Mouse (Mus musculus) embryo, embryonic 10.5 days (tissue): Measurements from ENCODE around the gene Tcf7.

Experiments
- DNase-seq: peaks from one replicate; pipeline ENCODE4 v3.0.0-alpha.2; 2015; ENCODE audit warnings: low spot score

Gene Tcf7

DNA sequence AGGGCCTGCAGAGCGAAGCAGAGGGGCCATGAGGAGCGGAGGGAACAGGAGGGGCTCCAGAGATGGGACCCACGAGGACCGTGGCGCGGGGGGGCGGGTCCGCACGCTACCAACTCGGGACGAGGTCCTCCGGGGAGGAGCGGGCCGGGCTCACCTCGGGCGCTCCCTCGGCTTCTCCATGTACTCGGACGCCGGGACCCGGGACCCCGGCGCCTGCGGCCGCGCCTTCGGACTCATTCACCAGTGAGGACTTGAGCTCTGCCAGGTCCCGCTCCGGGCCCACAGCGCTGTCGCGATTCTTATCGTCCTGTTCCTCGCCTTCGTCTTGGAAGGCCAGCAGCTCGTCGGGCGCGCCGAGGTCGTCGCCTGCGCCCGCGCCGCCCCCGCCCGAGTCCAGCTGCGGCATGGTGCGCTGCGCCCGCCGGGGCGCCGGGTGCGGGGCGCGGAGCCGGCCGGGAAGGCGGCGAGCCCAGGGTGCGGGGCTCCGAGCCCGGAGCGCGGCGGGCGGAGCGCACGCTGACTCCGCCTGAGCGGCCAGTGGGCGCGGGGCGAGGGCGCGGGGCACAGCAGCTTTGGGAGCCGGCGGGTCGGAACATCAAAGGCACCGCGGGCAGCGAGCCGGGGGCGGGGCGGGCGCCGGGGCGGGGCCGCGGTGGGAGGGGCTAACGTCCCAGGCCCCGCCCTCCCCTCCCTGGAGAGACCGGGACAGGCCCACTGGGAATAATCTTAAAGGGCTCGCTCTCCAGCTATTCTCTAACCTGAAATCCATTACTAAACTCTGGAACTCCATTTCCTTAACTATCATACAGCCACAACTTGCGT lies at the start of gene Tcf7:
TSS of gene Tcf7 (minus strand) at position 241 of the 822 bp plus-strand sequence.
- peak; percentile 83 for DNase-seq

DNA sequence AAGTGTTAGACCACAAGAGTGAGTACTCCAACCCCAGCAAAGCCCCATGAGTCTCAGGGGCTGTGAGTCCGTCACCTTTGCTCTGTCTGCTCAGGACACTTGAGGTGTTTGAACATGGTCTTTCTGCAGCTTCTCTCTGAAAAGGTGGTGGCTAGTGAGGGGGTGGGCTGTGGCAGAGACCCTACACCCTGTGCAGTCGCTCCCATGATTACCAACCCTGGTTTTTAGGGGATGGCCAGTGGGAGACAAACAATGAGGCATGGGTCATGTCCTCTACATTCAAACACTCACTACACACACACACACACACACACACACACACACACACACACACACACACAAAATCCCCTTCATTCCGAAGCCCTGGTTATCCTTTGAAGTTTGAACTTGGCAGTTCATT lies 44.5 kb upstream of the Tcf7 start:
- no peak for DNase-seq

DNA sequence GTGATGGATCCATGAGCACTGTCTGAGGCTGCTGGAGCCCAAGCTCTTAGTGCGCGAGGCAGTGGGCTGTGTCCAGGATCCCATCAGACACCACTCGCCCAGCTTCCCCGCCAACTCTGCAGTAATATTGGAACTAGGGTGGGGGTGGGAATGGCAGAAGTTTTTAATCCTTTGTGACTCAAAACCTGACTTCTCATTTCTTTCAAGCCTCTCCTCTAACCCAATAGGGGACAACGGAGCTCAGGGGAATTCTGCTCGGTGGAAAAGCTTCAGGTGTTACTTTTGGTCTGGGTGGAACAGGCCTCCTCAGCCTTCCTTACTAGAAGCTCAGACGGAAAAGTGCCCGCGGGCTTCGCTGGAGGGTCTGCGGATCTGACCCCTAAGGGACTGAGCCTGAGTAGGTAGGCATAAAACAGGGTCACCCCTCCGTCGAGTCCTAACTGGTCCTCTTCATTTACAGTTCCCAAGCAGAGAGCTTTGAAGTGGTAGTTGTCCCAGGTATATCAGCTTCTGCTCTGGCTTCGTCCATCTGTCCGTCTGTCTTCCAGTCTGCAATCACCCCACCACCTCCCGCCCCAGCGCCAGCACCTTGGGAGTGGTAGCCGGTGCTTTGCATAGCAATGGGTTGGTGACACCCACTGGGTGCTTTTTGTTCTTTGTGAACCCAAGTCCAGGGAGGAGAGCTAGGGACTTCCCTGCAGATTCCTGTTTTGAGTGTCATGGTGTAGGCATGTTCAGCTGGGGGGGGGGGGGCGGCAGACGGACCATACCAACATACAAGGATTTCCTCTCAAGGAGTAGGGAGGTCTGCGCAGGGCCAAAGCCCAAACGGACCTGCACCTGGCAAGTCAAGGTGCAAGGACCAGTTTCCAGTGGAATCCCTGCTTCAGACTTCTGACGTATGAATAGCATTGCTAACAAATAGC lies 41.9 kb upstream of the Tcf7 start:
- no peak for DNase-seq

DNA sequence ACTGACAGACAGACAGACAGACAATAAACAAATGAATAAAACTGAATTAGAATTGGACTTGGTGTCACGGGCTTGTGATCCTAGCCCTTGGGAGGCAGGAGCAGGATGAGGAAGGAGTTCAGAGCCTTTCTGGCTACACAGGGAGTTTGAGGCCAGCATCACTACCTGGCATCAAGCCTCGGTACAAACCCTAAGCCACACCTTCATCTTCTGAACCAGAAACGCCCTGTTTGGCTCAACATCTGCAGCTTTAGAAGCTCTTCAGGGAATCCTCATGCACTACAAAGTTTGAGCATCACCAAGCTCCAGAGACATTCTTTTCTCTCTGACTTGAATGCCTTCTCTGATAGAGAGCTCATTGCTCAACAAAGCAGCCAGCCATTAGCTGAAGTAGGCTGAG lies 38.7 kb upstream of the Tcf7 start:
- no peak for DNase-seq

DNA sequence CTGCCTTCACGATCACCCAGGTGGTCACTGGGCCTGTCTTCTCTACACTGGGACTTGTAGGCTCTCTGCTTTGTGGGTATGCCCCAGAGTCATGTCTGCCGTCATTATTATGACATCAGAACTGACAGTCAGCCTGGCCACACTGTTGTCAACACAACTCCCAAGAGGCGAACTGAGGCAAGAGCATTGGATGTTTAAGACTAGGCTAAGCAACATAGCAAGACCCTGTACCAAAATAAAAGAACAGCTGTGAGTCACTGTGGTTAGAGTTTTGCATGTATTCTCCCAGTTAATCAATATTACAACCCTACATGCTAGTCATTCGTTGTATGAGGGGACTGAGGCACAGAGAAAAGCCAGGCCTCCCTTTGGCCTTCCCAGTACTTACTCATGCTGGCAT lies 37.7 kb upstream of the Tcf7 start:
- DNase-seq = no peak

DNA sequence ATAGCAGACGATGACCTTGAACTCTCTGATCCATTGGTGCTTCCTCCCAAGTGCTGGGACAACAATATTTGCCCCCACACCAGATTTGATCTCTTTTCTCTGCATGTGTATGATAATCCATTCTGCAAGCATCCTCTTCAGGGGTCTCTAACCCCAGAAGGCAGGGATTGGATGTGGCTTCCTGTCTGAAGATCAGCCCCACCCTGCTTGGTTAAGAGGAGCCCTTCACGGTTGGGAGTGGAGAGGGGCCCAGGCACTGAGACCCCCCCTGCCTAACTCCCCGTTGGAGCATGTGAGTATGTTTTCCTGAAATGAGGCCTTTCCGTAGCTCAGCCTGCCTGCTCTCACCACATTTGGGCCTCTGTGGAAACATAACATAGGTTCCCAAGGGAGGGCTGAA lies 36.9 kb upstream of the Tcf7 start:
- no peak for DNase-seq

DNA sequence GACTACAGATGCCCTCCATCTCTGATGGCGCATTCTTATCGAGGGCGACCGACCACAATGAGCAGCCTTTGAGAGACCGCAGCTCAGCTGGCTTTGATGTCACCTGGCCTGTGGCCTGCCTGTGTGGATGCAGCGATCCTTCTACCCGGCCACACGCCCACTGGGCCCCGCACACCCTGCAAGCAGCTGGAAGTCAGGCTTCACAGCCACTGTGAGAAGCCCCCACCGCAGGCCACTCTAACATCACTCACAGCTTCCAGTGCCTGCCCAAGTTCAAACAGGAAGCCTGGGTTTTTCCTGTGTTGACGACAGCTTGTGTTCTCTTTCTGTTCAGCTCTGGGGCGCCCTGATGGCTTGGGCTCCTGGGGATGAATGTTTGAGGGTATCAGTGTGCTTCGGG lies 35.6 kb upstream of the Tcf7 start:
- DNase-seq = no peak

DNA sequence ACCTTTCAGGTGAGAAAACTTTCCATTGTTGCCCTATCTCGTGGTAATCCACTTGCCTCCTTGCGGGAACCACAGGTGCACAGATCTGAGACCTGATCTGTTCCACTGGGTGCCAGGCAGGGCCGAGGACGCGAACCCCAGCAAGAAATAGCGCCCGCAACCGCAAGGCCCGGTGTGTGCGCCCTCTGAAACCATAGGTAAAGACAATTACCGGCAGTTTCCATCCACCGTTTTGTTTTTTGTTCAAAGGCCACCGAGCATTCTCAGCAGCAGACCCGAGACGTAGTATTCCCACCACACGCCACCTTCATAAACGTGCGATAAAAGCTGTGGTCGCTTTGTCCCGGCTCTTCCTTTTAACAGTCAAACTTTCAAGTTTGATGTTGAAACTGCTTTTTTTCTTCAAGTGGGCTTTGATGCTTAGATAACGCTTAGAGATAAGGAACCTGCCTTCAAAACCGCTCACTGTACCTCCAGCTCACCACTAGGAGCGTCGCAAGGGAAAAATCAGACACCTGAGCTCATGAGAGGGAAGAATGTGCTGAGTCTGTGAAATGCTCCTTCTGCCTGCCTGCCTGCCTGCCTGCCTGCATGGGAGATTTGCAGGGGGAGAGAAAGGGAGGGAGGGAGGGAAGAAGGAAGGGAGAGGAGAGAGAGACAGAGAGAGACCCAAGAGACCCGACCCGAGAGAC lies 31.4 kb upstream of the Tcf7 start:
- DNase-seq = peak; percentile 40

DNA sequence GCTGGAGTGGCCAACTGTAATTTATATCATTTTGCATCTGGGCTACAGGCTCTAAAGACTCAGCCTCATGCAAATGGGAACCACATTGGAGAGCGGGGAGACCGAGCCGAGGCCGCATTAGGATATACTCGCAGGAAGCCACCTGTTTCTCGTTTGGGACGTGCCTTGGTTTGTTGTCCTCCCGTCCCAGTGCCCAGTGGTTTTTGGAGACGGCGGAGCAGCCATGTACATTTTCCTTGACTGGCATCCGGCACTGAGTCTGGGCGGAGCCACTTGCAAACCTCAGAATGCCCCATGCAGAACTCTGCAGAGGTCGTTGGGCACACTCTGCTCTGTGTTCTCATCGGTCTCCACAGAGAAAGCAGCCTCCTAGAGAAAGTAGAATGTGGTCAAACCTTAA lies 27.9 kb upstream of the Tcf7 start:
- peak; percentile 29 for DNase-seq

DNA sequence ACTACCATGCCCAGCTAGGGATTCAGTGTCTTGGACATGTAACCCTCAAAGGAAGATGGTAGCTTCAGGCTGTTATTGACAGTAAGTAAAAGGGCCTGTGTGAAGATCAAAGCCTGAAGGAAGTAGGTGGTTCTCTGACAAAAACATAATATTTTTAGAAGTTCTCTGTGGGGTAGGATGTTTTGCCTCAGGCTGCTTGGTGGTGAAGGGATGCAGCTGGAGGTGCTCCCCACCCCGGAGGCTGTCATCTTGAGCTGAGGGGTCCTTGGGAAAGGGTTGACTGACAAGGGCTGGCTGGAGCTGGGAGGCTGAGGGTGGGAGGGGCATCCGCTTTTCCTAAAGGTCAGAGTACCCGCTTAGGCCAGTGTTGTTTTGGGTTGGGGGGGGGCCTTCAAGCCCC lies 26.7 kb upstream of the Tcf7 start:
- no peak for DNase-seq

DNA sequence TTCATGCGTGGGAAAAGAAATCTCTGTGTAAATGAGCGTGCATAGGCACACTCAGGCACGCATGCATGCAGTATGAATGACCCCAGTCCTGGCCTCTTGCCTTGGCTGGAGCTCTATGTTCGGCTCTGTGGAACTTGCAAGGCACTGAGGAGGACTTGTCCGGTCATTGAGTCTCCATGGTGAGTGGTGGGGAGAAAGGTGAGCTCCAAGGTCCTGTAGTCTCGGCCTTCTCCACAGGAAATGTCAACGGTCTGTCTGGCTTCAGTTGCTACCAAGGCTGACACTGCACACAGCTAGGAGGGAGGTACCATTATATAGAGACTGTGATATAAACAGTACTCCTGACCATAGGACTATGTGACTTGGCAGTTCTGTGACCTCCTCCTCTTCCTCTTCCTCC lies 23.6 kb upstream of the Tcf7 start:
- DNase-seq = no peak

DNA sequence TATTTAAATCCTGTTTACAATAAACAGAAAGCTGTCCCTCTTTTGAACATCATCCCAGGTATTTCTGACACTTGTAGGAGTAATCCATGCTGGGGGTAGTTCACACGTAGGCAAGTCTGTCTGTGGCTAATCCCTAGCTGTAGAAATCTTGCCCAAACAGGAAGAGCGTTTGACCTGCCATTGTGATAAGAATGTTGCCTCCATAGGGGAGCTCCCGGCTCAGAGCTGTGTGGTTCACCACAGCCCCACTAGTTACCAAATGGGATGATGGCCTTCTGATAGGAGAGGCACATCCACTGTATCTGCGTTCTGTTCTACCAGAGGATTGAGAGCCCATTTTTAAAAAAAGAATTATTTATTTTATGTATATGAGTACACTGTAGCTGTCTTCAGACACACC lies 22.5 kb upstream of the Tcf7 start:
- no peak for DNase-seq

DNA sequence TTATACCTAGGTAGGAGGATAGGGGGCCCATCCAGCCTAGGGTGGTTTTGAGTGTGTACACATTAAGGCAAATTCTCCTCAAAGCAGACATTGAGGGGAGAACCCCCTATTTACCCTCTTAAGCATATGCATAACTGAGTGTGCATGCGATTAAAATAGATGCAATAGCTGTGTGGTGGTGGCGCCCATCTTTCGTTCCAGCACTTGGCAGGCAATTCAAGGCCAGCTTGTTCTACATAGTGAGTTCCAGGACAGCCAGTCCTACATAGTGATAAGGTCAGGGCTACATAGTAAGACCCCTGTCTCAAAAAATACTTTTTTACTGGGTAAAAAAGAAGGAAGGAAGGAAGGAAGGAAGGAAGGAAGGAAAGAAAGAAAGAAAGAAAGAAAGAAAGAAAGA lies 19.9 kb upstream of the Tcf7 start:
- no peak for DNase-seq

DNA sequence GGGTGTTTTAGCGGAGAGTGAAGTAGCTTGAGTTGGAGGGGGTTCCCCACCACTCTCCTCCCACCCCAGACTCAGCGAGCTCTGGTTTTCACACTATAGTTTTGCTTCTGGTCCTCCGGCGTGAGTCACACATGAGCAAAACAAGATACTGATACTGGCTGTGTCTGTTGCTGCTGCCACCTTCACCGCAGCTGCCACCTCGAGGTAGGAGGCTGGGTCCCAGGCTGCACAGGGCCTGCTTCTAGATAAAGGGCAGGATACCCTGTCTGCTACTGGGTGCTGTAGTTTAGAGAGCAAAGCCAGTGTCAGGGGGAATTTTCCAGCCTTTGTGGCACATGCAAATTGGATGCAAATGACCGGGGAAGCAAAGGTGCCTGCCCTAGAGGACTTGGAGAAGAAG lies 16.9 kb upstream of the Tcf7 start:
- no peak for DNase-seq

DNA sequence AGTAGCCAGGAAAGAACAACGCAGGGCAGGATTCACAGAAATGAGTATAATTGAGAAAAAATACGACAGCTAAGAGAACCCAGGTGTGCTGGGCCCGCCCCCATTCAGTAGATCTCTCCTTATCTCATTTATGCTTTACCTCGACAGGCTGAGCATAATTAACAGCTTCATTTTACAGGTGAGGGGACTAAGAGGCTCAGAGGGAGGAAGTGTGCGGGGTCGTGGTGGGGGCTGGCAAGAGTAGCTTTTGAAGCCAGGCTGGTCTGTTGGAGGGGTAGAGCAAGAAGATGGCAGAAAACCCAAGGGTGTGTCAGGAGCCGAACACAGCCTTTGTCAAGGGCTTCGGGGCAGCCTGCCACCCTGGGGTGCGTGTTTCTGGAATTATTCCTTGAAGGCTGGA lies 16.1 kb upstream of the Tcf7 start:
- DNase-seq = no peak

DNA sequence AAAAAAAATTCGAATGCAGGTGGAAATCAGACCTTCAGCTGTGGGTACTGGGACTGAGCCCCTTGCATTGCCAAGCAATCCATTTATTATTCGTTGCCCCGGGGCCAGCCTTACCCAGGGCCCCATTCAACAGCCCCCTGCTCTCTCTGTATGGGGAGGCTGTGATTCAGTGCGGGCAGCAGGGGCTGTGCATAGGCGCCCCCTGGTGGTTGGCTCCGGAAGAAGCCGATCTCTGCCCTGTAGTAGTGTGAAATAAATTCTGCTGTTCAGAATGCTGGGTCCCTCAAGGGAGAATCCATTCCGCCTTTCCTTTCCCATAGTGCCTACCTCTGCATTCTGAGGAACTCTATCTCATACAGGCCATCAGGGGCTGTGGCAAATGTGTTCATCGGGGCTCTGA lies 14.5 kb upstream of the Tcf7 start:
- peak; percentile 81 for DNase-seq

DNA sequence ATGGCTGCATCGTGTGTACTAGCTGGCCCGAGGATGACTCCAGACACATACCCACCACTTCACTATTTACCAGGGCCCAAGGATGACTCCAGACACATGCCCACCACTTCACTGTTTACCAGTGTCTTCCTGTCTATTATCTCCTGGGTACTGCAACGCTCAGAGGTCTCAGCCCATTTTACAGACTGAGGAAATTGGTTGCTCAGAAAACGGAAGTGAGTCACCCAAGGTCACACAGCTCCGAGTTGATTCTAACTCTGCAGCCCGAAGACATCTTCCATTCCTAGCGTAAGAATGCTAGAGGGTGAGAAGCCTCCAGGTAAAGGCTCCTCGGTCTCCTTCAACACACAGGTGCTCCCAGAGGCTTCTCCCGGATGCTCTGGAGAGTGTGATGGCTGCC lies 11.3 kb upstream of the Tcf7 start:
- no peak for DNase-seq

DNA sequence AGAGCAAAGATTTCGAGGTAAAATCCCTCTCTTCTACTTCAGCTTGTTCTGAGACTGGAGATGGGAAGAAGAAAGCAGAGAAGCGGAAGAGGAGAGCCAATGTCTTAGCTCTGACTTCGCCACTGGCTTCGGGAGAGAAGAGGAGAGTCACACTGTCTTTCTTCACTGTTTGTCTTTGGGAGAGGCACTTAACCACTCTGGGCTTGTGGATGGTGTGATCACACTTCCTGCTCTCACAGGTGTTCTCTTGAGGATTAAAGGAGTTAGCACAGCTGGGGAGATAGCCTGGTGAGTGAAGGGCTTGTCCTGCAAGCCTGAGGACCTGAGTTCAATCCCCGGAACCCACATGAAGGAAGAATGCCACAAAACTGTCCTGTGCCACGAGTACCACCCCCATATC lies 10.1 kb upstream of the Tcf7 start:
- DNase-seq = no peak

DNA sequence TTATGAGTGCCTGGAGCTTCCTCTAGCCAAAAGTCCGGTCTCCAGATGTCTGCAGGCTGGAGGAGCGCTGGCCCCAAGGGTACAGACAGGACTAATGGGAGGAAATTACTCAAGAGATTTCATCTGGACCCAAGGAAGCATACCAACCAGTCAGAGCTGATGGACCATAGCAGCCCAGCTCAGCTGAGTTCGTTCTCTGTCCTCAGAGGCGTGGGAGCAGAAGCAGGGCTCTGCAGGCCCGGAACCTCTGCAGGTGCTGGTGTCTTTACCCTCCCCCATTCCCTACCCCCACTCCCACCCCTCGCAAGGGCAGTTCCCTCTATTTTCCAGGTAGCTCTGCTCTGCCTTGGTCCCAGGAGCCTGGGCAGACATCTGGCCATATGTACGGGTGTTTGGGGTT lies 9.5 kb upstream of the Tcf7 start:
- DNase-seq = no peak

DNA sequence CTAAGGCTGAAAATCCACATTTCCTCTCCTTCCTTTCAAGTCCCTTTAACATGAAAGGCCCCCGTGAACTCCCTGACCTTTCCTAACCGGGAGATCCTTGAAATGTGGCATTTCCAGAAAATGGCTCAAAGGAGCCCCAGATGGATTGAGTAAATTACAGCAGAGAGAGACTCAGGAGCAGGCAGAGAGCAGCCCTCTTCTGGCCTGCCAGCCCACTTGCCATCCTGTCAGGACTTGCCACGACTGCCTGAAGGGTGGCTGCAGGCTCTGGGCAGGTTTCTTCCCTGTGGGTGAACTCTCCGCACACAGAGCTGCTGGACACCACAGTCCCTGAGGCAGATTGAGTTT lies 4.1 kb upstream of the Tcf7 start:
- DNase-seq = peak; percentile 75

DNA sequence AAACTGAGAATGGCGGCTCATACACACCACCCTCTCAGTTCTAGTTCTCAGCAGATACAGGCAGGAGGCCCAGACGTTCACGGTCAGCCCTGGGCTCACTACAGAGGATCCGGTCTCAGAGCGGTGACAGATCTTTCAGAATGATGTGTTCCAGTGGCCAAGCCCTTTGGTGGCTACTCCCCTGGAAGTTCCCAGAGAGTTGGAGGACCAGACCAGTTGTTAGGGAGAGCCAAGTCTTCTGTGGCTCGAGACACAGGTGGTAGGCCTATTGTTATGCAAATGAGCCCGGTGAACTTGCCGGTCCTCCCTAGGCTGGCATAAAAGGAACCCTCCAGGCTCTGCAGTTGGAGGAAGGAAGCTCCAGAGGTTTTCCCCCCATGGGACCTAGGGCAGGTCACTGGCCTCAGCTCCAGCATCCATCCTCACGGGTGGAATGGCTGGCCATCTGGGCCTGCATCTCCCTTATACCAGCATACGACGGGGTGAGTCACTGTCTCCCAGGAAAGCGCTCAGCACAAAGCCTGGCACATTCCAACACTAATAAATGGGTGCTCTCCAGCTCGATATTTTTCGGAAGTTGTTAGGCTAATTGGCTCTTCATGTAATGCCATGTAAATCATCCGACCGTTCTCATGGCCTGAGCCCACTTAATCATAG lies 3.6 kb upstream of the Tcf7 start:
- peak; percentile 40 for DNase-seq
